Mouse (Mus musculus) kidney, postnatal 36 days (tissue): ENCODE data around the gene Shisa5.

Experiments
- DNase-seq, 2 experiments: peaks; one replicate each; pipeline ENCODE4 v3.0.0; 2021 to 2022; ENCODE audit warnings: mixed read lengths in 2 of 2

Gene Shisa5

GRCm38 (mm10) chr9:109054712-109055111, 16.3 kb downstream of the Shisa5 start:
- peak; percentile 79 to 85 for DNase-seq

GRCm38 (mm10) chr9:109055271-109056030, 17.1 kb downstream of the Shisa5 start:
- DNase-seq, result peak in 1 of 2 experiments; percentile 10

GRCm38 (mm10) chr9:109056081-109056690, 17.8 kb downstream of the Shisa5 start:
- DNase-seq, result peak in 1 of 2 experiments; percentile 1

- DNase-seq, result peak in 1 of 2 experiments; percentile 1
Measured at GRCm38 (mm10) chr9:109056916-109057315, 18.6 kb downstream of the Shisa5 start.

GRCm38 (mm10) chr9:109057543-109057942, 19.2 kb downstream of the Shisa5 start:
- DNase-seq, result peak in 1 of 2 experiments; percentile 1

GRCm38 (mm10) chr9:109058006-109058765, 19.8 kb downstream of the Shisa5 start:
- peak in 1 of 2 experiments; percentile 19 for DNase-seq

GRCm38 (mm10) chr9:109059136-109059903, 21.0 kb downstream of the Shisa5 start, which contains the start of gene Trex1:
Gene Trex1 (minus strand): TSS chr9:109059734.
- peak; percentile 94 to 95 for DNase-seq

GRCm38 (mm10) chr9:109060184-109060897, 22.0 kb downstream of the Shisa5 start:
- DNase-seq, result peak in 1 of 2 experiments; percentile 16

- no peak for DNase-seq
Measured at GRCm38 (mm10) chr9:109060898-109061295, 22.5 kb downstream of the Shisa5 start.

GRCm38 (mm10) chr9:109068095-109068735, 29.9 kb downstream of the Shisa5 start:
- DNase-seq, result peak in 1 of 2 experiments; percentile 49

GRCm38 (mm10) chr9:109073661-109074573, 35.6 kb downstream of the Shisa5 start, which contains the start of gene Atrip:
Gene Atrip (minus strand): TSS chr9:109074124.
- peak; percentile 94 to 96 for DNase-seq

- no peak for DNase-seq
Measured at GRCm38 (mm10) chr9:109080516-109080915, 42.2 kb downstream of the Shisa5 start.

- DNase-seq, result no peak
Measured at GRCm38 (mm10) chr9:109081749-109082123, 43.4 kb downstream of the Shisa5 start.

- DNase-seq, result peak; percentile 90 to 91
Measured at GRCm38 (mm10) chr9:109082124-109082800, 43.9 kb downstream of the Shisa5 start, which contains the start of the genes Ccdc51 and Tma7. Gene Ccdc51 (plus strand): TSS chr9:109082493. Gene Tma7 (minus strand): TSS chr9:109082587.

- DNase-seq, result peak in 1 of 2 experiments; percentile 58
Measured at GRCm38 (mm10) chr9:109084922-109085321, 46.6 kb downstream of the Shisa5 start.

- peak; percentile 35 to 51 for DNase-seq
Measured at GRCm38 (mm10) chr9:109087987-109088386, 49.6 kb downstream of the Shisa5 start.

- no peak for DNase-seq
Measured at GRCm38 (mm10) chr9:109090446-109090845, 52.1 kb downstream of the Shisa5 start.

GRCm38 (mm10) chr9:109091802-109092201, 53.4 kb downstream of the Shisa5 start:
- DNase-seq, result no peak

- peak; percentile 54 to 56 for DNase-seq
Measured at GRCm38 (mm10) chr9:109092799-109093198, 54.4 kb downstream of the Shisa5 start.
